Mouse (Mus musculus): ENCODE results near the gene Smim5.
"Not testable (repeated sequence)": the region's sequence is repeated elsewhere in the genome, so short reads cannot be mapped to it uniquely, and the experiment has no call there.

Smim5 gene

DNA sequence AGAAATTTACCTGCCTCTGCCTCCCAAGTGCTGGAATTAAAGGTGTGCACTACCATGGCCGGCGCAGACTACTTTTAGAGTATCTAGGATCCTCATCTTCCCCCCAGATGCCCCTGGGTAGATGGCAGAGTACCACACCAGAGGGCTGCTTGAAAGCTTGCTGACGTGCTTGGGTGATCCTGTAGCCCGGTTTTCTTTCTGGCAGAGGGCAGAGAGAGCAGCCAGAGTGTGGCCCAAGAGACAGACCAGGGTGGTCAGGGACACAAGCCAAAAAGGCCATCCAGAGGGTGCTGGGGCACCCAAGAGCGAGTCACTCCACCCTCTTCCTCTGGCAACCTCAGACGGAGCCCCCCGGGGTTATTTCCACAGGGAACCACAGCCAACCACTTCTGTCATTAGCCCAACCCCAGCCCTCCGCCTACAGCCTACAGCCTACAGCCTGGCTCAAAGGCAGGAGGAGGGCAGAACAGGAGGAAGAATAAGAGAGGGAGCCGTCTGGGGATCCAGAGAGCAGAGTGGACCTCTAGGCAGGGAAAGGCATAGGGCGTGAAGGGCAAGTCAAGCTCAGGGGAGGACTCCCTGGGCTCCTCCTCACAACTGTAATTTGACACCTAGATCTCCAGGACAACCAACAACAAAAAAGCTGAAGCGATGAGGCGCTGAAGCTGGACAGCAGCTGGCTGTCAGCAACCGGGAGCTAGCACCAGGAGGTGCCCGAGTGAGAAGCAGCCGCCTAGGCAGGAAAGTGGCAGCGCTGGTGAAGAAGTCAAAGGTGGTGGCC, at the start of gene Smim5:
Gene Smim5 (plus strand): TSS at position 481 of the 781 bp plus-strand sequence.
- no peak for DNase-seq

DNA sequence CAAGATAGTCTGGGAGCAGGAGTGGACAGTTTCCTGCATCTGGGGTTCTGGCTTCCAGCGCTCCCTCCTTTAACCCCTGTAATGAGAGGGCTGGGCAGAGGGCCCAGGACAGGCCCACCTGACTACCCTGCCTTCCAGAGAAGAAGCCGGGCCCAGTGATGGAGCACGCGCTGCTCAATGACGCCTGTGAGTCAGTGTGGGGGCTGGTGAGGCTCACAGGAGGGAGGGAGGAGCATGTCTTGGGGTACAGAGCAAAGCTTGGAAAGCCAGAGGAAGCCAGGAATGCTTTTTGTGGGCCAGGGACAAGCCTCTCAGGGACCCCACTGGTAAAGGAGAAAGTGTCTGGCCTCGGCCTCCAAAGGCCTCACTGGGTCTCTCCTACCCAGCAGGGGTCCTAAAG, 45.1 kb upstream of the Smim5 start:
- DNase-seq, result no peak

DNA sequence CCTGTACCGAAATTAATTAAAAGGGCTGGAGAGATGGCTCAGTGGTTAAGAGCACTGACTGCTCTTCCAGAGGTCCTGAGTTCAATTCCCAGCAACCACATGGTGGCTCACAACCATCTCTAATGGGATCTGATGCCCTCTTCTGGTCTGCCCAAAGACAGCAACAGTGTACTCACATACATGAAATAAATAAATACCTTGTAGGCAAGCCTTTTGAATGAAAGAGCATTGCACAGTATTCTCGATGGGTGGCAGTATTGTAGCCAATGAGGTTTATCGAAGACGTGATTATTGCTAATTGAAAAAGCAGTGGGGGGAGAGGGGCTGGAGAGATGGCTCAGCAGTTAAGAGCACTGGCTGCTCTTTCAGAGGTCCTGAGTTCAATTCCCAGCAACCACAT, 42.6 kb upstream of the Smim5 start:
- not testable (repeated sequence) for DNase-seq

DNA sequence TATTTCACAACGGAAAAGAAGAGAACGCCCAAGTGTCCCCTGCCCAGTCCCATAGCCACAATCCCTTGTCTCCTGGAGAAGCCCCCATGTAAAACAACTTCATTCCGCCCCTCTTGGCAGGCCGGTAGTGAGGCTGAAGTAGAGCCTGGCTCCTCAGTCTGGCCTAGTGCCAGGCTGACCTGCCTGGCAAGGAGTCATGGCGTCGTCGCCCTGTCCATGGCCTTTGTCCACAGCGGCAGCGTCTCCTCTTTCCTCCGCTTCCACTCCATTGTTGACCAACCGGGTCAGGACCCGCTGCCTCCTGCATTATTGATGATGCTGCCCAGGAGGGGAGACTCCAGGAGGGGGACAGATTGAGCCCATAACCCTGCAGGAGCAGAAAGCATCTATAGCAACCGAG, 41.8 kb upstream of the Smim5 start:
- no peak for DNase-seq

DNA sequence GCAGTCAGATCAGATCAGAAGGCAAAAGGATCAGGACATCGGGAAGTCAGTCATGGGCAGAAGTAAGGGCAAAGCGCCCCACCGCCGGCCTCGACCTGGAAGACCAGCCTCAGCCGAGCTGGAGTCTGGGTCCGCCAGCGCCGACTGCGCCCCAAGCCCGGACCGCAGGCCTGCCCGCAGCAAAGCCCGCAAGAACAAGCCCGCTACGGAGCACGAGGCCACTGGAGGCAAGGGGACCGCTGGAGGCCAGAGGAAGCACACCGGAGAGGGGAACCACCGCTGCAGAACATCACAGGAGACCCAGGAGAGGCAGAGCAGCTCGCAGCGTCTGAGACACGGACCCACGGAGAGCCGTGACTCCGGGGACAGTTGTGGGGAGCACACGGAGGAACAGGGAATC, 41.4 kb upstream of the Smim5 start, which contains the start of gene Myo15b:
Gene Myo15b (plus strand): TSS at position 53 of the 400 bp plus-strand sequence.
- DNase-seq, result no peak

DNA sequence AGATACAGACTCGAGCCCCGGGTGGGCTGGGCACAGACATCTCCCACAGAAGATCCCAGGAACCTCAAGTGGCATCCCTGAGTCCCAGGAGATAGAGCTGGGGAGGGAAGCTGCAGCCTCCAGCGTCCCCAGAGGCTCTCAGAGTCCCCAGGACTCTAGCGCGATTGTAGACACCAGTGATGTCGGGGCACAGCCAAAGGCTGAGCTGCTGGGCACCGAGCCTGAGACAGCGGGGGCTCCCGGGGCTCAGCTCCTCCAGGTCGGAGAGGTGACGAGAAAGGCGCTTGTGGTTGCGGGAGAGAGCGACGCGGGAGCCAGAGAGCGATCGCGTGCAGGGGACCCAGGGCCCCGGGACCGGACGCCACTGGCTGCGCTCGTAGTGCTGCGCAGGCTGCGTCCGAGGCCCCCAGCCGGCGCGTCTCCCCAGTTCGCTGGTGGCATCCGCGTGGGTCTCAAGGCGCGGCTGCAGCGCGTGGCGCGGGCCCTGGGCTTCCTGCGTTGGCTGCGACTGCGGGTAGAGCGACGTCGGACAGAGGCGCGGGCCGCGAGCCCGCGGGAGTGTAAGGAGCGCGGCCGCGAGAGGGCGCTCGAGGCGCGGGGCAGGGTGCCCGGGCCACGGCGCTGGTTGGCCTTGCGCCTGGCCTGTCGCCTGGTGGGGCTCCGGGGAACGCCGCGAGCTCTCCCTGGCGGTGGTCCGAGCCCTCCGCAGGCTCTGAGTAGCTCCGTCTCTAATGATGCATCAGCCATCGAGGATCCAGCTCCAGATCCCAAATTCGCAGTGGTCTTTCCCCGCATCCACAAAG, 40.4 kb upstream of the Smim5 start:
- peak; percentile 77 for DNase-seq

DNA sequence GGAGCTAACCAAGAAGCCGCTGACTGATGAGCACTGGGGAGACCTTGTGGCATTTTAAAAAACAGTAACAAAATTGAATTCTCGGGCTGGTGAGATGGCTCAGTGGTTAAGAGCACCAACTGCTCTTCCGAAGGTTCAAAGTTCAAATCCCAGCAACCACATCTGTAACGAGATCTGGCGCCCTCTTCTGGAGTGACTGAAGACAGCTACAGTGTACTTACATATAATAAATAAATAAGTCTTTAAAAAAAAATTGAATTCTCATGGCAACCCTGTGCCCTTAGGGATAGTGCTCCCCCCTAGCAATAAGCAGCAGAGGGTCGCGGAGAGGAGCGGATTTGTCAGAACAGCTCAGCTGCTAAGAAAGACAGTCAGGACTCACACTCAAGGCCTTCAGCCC, 35.9 kb upstream of the Smim5 start:
- no peak for DNase-seq

DNA sequence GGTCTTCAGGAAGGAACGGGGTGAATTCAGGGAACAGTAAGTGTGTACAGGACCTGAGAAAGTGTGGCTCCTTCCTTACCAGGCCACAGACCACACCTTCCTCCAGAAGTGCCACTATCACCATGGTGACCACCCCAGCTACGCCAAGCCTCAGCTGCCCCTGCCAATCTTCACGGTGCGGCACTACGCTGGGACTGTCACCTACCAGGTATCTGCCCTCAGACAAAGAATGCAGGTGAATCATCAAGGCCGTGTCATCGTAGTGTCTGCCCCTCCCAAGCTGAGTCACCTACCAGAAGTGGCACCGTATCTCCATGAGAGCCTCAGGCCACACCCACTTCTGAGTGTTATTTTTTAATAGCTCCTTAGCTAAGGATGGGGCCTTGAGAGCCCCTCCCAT, 30.4 kb upstream of the Smim5 start:
- DNase-seq, result no peak

DNA sequence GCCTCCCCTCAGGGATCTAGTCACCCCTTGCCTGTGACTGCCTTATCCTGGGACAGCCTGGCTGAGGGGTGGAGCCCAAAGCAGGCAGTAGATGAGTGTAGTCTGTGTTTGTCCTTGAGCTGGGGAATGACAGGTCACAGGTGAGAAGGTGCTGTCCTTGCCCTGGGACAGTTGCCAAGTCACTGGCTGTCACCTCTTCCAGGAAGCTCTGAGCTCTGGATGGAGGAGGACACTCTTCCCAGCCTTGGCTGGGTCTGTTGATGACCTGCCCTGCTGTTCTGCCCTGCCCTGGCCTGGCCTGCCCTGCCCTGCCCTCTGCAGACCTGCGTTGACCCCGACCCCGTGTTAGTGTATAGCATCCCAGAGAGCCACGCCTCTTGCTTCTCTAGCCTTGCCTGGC, 27.3 kb upstream of the Smim5 start:
- no peak for DNase-seq

DNA sequence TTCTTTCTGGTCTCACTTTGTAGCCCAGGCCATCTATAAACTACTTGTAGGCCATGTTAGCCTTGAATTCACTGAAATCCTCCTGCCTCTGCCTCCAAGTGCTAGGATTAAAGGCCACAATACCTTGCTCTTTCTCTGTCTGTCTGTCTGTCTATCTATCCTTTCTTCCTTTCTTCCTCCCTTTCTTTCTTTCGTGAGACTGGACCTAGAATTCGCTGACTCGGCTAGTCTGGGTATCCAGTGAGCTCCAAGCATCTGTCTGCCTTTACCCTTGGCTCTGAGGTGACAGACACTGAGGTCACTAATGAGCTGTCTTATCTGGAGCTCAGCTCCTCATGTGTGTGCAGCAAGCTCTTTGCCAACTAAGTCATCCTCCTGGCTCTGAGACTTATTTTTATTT, 23.8 kb upstream of the Smim5 start:
- no peak for DNase-seq

DNA sequence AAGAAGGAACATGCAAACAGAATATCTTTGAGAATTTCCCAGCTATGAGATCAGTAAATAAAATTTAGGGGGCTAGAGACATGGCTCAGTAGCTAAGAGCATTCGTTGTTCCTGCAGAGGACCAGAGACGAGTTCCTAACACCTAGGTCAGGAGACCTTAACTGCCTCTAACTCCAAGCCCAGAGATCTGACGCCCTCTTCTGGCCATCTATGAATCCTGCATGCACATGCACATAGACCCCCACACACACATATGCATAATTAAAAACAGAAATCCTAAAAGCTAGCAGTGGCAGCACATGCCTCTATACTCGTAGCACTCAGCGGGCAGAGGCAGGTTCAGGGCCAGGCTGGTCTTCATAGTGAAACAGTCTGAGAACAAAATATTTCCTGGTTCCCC, 23.3 kb upstream of the Smim5 start:
- no peak for DNase-seq

DNA sequence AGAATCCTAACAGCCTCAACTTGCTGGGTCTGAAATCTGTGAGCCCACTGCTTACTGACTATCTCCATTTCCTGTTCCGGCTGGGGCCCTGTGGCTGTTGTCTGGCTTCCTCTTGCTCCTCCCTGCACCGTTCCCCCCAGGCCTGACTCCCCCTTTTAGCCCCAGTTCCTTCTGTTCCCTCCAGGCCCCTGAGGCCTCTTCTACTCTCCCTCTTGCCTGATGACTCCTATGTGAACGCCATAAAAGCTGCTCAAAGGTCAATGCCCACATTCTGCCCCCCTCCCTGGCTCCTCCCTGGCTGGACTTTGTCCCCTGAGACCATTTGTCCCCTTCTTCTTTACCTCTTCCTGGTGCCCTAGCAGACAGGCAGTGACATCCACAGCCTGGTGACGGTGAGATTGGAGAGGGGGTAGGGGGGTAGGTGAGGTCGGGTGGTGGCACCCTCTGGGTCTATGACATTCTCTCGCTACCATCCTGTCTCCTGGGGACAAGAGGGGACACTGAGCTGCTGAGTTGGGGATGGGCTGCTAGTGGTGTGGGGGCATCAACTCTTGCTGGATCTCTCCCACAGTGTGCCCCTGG, 22.5 kb upstream of the Smim5 start:
- DNase-seq, result no peak

DNA sequence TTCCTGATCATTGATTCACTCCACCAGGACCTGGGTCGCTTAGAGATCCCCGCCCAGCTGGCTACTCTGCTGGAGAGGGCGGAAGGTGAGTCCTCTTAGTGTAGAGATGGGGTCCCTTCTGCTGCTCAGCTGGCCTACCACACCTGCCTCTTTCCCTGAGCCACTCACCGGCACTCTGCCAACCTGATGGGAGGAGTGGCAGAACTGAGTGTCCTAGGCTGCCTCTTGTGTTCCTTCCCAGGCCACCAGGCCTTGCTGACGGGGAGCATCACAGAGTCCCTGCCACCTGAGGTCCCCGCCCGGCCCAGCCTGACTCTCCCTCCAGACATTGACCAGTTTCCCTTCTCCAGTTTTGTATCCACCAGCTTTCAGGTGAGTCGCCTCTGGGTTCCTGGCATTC, 21.7 kb upstream of the Smim5 start:
- no peak for DNase-seq

DNA sequence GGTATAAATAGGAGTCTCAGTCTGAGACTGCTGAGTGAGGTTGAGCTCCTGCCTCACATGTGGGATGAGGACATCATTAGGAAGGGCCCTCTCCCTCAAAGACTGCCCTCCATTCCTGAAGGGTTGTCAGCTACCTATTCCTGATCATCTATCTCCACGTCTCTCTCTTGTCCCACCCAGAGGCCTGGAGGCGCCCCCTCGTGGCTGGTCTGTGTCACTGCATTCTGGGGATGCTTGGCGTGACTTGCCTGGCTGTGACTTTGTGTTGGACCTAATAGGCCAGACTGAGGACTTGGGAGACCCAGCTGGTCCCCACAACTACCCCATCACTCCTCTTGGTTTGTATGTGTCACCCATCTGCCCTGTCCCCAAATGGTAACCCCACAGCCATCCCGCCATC, 18.8 kb upstream of the Smim5 start:
- DNase-seq, result no peak

DNA sequence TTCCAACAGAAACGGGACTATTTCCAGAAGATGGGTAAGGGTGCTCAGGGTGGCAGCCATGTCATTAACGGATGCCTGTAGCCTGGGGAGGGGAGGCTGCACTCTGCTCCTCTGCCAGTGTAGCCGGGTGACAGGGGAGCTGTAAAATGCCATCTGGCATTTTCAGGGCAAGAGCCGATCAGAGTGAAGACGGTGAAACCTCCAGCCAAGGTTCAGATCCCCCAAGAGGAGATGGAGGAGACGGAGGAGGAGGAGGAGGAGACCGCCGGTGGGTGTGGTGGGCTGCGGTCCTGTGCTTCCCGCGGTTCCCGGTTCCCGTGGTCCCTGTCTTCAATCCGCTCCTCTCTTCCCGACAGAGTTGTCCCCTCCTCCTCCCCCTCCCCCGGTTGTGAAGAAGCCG, 16.5 kb upstream of the Smim5 start:
- DNase-seq, result no peak

DNA sequence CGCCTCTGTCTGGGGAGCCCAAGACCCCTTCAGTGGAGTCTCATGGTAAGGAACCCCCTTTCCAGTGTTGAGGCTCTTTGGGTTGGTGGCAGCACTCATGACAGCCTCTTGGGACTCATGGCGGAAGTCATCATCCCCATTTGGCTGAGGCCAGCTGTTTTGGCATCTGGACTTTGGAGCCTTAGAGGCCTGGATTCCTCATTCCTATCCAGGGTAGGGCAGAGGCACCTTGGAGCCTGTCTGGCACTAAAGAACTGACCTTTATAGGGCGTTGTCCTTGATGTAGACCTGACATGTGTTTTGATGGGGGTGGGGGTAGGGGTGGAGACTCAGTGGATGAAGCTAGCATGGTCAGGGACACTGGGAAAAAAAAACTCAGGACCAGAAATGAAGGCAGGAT, 15.4 kb upstream of the Smim5 start:
- no peak for DNase-seq

DNA sequence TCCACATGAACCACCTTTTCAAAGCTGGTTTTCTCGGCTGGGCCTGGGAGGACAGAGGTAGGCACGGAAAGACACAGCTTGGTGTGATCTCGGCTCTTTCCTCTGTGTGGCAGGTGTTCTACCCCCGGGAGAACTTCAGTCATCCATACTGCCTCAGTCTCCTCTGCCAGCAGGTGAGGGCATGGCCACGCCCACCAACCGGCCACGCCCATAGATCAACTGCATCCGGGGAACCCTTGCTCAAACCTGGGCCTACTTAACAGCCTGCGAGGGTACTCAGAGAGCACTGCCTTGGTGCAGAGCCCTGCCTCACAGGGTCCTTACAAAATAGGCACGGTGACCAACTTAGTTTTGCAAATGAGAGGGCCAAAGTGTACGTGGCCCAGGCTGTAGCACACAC, 14.5 kb upstream of the Smim5 start:
- DNase-seq, result no peak

DNA sequence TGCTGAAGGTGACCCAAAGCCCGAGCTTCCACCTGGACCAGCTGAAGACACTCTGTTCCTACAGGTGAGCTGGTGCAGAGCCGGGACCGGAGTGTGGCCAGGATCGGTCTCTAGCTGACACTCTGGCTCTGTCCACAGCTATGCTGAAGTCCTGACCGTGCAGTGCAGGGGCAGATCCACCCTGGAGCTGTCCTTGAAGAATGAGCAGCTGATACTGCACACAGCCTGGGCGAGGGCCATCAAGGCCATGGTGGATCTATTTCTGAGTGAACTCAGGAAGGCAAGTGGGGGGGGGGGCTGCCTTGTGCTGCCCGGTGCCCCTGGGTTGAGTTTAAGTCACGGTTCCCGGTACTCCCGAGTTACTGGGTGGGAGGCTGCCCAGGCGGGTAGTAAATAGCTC, 13.3 kb upstream of the Smim5 start:
- DNase-seq, result no peak

DNA sequence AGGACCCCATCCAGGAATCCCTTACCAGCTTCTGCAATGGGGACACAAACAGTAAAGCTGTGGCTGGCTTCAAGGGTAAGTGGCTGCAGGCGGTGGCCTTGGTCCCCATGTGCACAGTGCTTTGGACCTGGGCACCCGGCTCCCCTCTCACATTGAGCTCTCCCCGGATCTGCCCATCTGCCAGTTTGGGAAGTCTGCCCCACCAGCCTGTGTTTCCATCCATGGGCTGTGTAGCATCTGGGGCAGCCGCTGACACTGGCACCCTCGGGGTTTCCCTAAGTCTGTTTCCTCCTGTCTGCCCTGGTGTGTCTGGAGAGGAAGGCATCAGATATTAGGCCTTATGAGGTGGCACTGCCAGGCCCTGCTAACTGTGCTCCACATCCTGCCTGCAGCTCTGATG, 11.7 kb upstream of the Smim5 start:
- no peak for DNase-seq

DNA sequence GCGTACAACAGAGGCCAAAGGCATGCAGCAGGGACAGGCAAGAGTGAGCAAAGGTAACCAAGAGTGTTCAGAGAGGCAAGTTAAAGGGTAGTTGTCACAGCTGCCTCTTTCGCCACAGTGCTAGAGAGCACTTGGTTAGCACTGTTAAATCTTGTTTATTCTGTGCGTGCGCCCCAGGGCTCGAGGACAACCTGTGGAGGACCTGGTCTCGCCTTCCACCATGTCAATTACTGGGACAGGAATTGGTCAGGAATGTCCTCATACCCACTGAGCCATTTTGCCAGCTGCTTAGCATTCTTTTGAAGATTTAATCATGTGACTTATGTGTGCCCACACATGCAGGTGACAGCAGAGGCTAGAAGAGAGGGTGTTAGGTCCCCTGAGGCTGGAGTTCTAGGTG, 10.6 kb upstream of the Smim5 start:
- DNase-seq, result no peak

DNA sequence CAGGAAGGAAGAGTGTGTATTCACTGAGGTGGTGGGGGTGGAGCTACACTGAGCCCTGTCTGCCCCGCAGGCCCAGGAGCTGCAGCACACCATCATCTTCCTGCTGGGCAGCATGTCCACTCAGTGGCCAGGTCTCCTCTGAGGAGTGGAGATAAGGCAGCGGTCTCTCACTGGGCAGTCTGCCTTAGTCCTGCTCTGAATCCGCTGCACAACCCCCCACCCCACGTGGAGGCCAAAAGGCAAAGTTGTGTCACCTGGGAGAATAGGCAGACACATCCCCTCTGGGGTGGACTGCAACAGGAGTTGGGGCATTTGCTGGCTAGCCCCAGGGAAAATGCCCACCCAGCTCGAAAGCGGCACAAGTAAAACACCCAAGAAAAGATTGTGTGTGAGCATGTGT, 7.6 kb upstream of the Smim5 start:
- no peak for DNase-seq

DNA sequence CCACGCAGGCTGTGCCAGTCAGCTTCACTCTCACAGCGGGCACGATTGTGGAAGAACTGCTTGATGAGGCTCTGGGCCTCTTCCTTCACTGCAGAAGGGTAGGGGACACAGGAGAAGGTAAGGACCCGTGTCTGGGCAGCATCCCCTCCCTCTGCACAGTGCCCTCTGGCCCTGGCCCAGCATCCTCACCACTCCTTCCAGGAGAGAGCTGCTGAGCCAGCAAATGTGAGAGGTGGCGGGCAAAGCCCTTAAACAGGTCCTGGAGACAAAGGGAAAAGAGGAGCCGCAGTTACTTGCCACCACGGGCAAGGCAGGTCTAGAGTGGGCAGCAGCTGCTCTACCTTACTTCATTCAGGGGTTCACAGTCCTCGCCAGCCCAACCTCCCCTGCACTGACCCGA, 6.7 kb upstream of the Smim5 start:
- no peak for DNase-seq

DNA sequence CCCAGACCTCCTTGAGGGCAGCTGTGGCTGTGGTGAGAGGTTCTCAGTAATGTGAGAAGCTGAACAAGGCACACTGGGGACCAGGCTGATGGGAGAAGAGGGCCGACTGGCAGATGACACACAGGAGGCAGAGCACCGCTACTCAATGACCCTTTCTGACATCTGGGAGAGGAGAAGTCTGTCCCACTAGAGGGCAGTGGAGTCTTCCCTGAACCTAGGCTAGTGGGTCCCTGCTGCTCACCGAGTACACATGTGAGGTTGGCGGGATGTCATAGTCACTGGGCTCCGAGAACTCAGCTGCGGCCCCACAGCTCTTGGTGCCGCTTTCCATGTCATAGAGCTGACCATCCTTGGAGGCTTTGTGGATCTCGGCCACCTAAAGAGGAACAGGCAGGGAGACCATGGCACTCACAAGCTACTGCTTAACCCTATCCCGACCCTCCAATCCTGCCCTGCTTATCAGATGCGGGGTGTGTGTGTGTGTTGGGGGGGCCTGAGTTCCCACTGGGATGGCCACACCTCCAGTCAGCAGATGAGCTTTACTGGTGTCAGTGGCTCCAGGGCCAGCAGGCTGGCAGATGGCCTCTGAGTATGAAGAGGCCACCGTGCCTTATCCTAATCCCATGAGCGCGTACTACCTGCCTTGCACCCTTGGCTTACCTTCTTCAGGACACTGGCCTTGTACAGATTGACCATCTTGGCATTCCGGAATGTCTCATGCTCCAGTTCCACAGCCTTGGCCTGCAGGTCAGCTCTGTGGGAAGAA, 4.8 kb upstream of the Smim5 start:
- DNase-seq, result no peak
